Mouse (Mus musculus) kidney, embryonic 15.5 days (tissue): ENCODE data around the gene Bdkrb1. TPM values are rescaled to one million over a fixed set of nuclear protein-coding genes. Genes with fewer than 3 reads are reported as not detected.

Source experiments
- ATAC-seq: fragments of 200-750 bp; cut with Nextera tagmentation; replicated peaks from 2 replicates; pipeline ENCODE4 v1.8.0; 2017; ENCODE audit warnings: moderate TSS enrichment; ENCODE audit not compliant: low FRiP score
- H3K27ac ChIP-seq: fragments of 300-500 bp; sonication (generic); 2 replicates; pipeline ENCODE4 v1.5.1; 2015; ENCODE audit warnings: mild to moderate bottlenecking, inconsistent platforms
- H3K27me3 ChIP-seq: fragments of 300-500 bp; sonication (generic); 2 replicates; pipeline ENCODE4 v1.6.1; 2015; ENCODE audit warnings: inconsistent platforms
- H3K36me3 ChIP-seq: fragments of 300-500 bp; sonication (generic); 2 replicates; pipeline ENCODE4 v1.6.1; 2015; ENCODE audit warnings: inconsistent platforms
- H3K4me1 ChIP-seq: fragments of 300-500 bp; sonication (generic); 2 replicates; pipeline ENCODE4 v1.6.1; 2015; ENCODE audit warnings: inconsistent platforms
- H3K4me2 ChIP-seq: fragments of 300-500 bp; sonication (generic); 2 replicates; pipeline ENCODE4 v1.6.1; 2015; ENCODE audit warnings: moderate library complexity, mild to moderate bottlenecking, inconsistent platforms
- H3K4me3 ChIP-seq: fragments of 300-500 bp; sonication (generic); replicated peaks from 2 replicates; pipeline ENCODE4 v1.5.1; 2015; ENCODE audit warnings: mild to moderate bottlenecking, inconsistent platforms
- H3K9ac ChIP-seq: fragments of 300-500 bp; sonication (generic); 2 replicates; pipeline ENCODE4 v1.6.1; 2015; ENCODE audit warnings: mild to moderate bottlenecking, inconsistent platforms
- H3K9me3 ChIP-seq: fragments of 300-500 bp; sonication (generic); replicated peaks from 2 replicates; pipeline ENCODE4 v1.6.1; 2016; ENCODE audit warnings: inconsistent platforms
- WGBS: fragments of 180-500 bp; shearing (Covaris S2); methylation state at CpG from one replicate; pipeline ENCODE4 v1.1.7; 2015; ENCODE audit warnings: mixed read lengths; 5-methylcytosine and 5-hydroxymethylcytosine counted together
- polyA plus RNA-seq: library from polyadenylated mRNA; unstranded; fragments of >200 nt; fragmentation: Nextera tagmentation; extraction: Ambion mirVana; gene quantifications from 2 replicates; pipeline ENCODE4 v1.2.1, GENCODE M21; 2015

The Bdkrb1 gene
- polyA plus RNA-seq, result 0.12 TPM in 1 of 2 replicates, not detected in the other

- no peak within 1 kb of the TSS for H3K27ac ChIP-seq
- no peak within 1 kb of the TSS for H3K4me2 ChIP-seq
- H3K36me3 ChIP-seq, result no peaks in the 10 kb centered on the region
- H3K27me3 ChIP-seq, result no peaks in the 10 kb centered on the region
- H3K9me3 ChIP-seq, result no peaks in the 10 kb centered on the region
- 89% methylated on average over 11 of the region's 11 CpGs for WGBS
- no peak for ATAC-seq
- peaks cover 6% of the 10 kb centered on the region; the same call in 1 of the 2 replicates for H3K4me1 ChIP-seq
- no peak within 1 kb of the TSS for H3K4me3 ChIP-seq
- no peak within 1 kb of the TSS for H3K9ac ChIP-seq
Measured at GRCm38 (mm10) chr12:105602581-105603210, at the start of gene Bdkrb1. Gene Bdkrb1, plus strand, starts transcription at chr12:105603085.

GRCm38 (mm10) chr12:105554151-105554772 lies 48.6 kb upstream of the Bdkrb1 start:
- Histone ChIP-seq H3K9me3 (no peaks in the 10 kb centered on the region), H3K9ac (no peak overlapping the region), H3K4me2 (no peak overlapping the region), H3K36me3 (no peaks in the 10 kb centered on the region), H3K4me1 (peaks cover 36% of the 10 kb centered on the region), H3K27ac (peak overlapping the region; percentile 20; the same call in 1 of the 2 replicates), H3K4me3 (no peak overlapping the region), H3K27me3 (no peaks in the 10 kb centered on the region)
- ATAC-seq, result 0 out of 2 replicates have a peak, but pooled peaks have one; percentile 16
- WGBS, result 69% methylated on average over 8 of the region's 8 CpGs

DNA sequence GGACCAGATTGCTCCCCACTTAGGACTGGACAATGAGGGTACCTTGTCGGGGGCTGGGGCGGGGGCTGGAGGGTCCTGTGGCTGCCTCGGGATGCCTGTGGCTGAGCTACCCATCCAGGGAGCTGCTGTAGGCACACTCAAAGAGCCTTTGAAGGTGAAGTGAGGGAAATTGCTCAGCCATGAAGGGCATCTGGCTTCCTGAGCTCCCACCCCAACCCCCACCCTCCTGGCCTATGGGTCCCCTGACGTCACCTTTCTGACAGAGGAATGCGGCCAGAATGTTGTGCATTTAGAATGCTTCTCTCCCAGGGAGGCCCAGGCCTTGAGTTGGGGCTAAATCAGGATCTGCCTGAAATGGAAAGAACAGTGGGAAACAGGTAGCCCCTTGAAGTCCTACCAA lies 47.7 kb upstream of the Bdkrb1 start:
- no peak overlapping the region for H3K4me2 ChIP-seq
- 36% methylated on average over 5 of the region's 5 CpGs for WGBS
- no peaks in the 10 kb centered on the region for H3K36me3 ChIP-seq
- H3K27me3 ChIP-seq, result no peaks in the 10 kb centered on the region
- H3K9ac ChIP-seq, result no peak overlapping the region
- peak; percentile 75 for ATAC-seq
- no peak overlapping the region for H3K4me3 ChIP-seq
- peaks cover 36% of the 10 kb centered on the region for H3K4me1 ChIP-seq
- H3K27ac ChIP-seq, result peak overlapping the region; percentile 32
- H3K9me3 ChIP-seq, result no peaks in the 10 kb centered on the region

DNA sequence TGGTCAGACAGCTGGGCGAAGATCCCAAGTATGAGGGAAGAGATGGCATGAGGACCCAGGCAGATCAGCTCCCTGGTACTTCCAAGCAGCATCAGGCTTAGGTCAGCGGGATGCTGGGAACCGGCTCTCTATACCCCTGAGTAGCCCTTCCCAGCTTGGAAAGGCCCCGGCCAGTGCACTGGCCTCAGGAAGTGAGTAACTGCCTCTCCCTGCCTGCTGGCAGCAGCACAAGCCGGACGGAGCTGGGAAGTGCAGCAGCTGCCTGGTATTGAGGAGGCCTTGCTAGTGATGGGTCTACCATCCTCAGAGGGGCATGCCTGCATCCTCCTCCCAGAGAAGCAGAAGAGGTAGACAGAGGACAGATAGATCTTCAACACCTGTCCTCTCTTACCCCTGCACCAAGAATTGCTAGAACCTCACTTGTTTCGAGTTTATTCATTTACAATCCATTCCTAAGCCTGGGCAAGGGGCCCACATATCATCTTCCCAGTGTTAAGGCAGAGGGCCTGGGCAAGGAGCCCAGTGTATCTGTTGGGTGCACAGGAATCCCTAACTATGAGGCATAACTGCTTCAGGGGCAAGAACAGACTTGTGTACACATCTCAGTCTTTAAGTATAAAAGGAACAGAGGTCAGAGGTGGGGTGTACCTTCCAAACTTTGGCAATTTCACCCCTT lies 45.5 kb upstream of the Bdkrb1 start:
- H3K9me3 ChIP-seq, result no peaks in the 10 kb centered on the region
- H3K36me3 ChIP-seq, result no peaks in the 10 kb centered on the region
- no peak overlapping the region for H3K4me3 ChIP-seq
- no peak overlapping the region for H3K4me2 ChIP-seq
- H3K4me1 ChIP-seq, result peaks cover 44% of the 10 kb centered on the region
- no peak overlapping the region for H3K27ac ChIP-seq
- peaks cover 20% of the 10 kb centered on the region for H3K27me3 ChIP-seq
- no peak for ATAC-seq
- H3K9ac ChIP-seq, result no peak overlapping the region
- WGBS, result 64% methylated on average over 7 of the region's 7 CpGs

DNA sequence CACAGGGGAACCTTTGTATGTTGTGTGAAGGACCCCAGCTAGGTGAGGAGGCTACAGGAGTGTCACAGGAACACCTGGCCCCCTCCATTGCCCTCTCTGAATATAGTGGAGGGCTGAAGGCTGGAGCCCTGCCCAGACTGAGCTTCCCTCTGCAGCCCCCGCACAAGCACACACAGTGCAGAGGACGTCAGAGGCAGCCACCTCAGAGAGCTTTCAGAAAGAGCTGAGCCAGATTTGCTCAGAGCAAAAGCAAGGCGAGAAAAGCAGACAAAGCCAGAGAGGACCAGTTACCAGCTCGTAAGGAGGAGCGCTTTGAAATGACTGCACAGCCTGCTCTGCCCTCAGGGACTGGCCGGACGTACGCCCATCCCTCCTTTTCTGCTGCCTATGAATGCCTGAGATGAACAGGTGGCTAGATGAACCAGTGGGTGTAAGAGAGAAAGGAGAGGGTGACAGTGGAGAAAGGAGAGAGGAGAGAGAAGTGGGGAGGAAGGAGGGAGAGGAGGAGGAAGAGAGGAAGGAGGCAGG lies 41.8 kb upstream of the Bdkrb1 start:
- no peak for ATAC-seq
- H3K27ac ChIP-seq, result no peak overlapping the region
- no peaks in the 10 kb centered on the region for H3K9me3 ChIP-seq
- 51% methylated on average over 8 of the region's 8 CpGs for WGBS
- H3K4me3 ChIP-seq, result no peak overlapping the region
- no peaks in the 10 kb centered on the region for H3K36me3 ChIP-seq
- H3K9ac ChIP-seq, result no peak overlapping the region
- peaks cover 47% of the 10 kb centered on the region for H3K27me3 ChIP-seq
- H3K4me2 ChIP-seq, result no peak overlapping the region
- H3K4me1 ChIP-seq, result peaks cover 45% of the 10 kb centered on the region

DNA sequence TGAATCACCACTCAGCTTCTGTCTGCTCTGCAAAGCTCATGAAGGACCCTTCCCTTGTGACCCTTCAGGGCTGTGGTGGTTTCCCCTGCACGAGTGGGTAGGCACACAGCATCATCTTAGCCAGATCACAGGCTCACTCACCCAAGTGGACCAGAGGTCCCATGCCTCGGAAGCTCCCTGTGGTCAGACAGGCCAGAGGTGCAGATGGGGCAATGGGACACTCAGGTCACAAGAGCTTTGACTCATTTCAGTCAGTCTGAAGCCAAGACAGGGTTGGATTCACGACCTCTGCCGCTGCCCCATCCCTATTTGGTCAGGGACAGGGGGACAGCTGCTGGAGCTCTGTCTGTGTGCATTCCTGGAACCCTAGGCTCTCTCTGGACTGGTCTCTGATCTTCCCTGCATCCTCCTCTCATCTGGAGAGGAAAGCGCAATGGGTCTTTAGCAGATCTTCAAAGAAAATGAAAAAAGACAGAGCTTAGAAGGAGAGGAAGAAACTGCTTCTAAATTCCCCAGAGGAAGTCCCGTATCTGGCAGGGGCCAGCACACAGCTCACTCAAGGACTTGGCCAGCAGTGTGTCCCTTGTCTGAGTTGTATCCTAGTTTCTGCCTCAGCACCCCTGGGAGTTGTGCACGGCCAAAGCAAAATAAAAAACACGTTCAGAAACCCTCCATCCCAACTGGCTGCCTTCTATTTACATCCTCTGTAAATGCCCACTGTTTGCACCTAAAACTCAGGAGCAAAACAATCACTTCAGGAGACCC lies 40.6 kb upstream of the Bdkrb1 start:
- Histone ChIP-seq H3K9me3 (peaks cover 7% of the 10 kb centered on the region; the same call in 1 of the 2 replicates), H3K4me2 (peak overlapping the region; percentile 70), H3K36me3 (no peaks in the 10 kb centered on the region), H3K4me1 (peaks cover 36% of the 10 kb centered on the region), H3K9ac (peak overlapping the region; percentile 37), H3K27me3 (peaks cover 47% of the 10 kb centered on the region), H3K4me3 (peak overlapping the region; percentile 43), H3K27ac (no peak overlapping the region)
- 34% methylated on average over 8 of the region's 8 CpGs for WGBS
- peak; percentile 15; the same call in 1 of the 2 replicates for ATAC-seq

- Histone ChIP-seq H3K36me3 (no peaks in the 10 kb centered on the region), H3K27me3 (peaks cover 47% of the 10 kb centered on the region), H3K27ac (peak within 1 kb of the TSS; percentile 2; the same call in 1 of the 2 replicates), H3K9ac (peak within 1 kb of the TSS; percentile 37), H3K4me2 (peak within 1 kb of the TSS; percentile 70), H3K4me1 (peaks cover 34% of the 10 kb centered on the region), H3K4me3 (peak within 1 kb of the TSS; percentile 43), H3K9me3 (peaks cover 9% of the 10 kb centered on the region; the same call in 1 of the 2 replicates)
- WGBS, result 3% methylated on average over 25 of the region's 25 CpGs
- peak; percentile 91 for ATAC-seq
Measured at GRCm38 (mm10) chr12:105562936-105563680, 39.8 kb upstream of the Bdkrb1 start, which contains the start of gene Bdkrb2. Gene Bdkrb2, plus strand, starts transcription at chr12:105563226.

DNA sequence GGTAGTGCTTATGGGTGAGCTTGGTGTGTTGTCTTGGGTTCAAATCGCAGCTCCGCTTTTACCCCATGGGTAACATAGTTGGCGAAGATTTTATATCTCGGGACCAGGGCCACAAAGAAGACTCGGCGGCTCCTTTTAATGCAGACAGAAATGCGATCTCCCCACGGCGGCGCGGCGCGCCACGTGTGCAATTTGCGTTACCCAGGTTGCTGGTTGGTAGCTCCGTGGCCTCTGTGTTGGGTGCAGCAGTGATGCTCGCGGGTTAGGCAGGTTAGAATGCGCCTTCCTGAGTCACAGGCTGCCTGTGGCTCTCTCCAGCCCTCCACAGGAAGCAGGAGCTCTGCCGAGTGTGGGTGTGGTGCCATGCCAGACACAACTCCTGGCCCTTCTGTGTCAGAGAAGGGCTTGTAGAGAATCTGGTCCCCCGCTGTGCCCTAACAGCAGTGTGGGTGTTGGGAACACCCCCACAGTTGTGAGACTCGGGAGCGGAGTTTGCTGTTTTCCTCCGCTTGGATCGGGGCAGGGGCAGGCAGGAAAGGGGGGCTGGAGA lies 39.1 kb upstream of the Bdkrb1 start:
- H3K9me3 ChIP-seq, result peaks cover 9% of the 10 kb centered on the region; the same call in 1 of the 2 replicates
- 11% methylated on average over 25 of the region's 25 CpGs for WGBS
- no peaks in the 10 kb centered on the region for H3K36me3 ChIP-seq
- H3K4me2 ChIP-seq, result peak overlapping the region; percentile 70
- peaks cover 34% of the 10 kb centered on the region for H3K4me1 ChIP-seq
- H3K9ac ChIP-seq, result peak overlapping the region; percentile 9; the same call in 1 of the 2 replicates
- no peak for ATAC-seq
- H3K27me3 ChIP-seq, result peaks cover 47% of the 10 kb centered on the region
- no peak overlapping the region for H3K27ac ChIP-seq
- H3K4me3 ChIP-seq, result peak overlapping the region; percentile 43

DNA sequence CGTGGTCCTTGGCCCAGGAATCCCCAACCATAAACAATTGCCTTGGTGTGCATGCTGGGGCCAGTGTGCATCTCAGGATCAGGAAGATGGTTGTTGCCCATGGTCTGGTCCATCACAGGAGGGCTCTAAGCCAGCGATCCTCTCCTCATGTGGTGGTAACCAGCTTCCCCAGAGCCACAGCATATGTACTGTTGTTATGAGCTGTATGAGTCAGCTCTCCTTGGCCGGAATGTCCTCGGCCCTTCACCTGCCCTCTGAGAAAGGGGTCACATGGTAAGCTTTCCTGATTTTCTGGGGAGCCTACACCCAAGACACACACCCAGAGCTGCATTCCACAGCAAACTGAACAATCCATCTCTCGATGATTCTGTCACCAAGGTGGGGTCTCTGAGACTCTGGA lies 37.7 kb upstream of the Bdkrb1 start:
- no peak overlapping the region for H3K4me2 ChIP-seq
- WGBS, result 72% methylated on average over 5 of the region's 5 CpGs
- no peak for ATAC-seq

GRCm38 (mm10) chr12:105571867-105572266 lies 31.0 kb upstream of the Bdkrb1 start:
- H3K4me3 ChIP-seq, result no peak overlapping the region
- H3K4me1 ChIP-seq, result no peaks in the 10 kb centered on the region
- H3K9me3 ChIP-seq, result peaks cover 6% of the 10 kb centered on the region; the same call in 1 of the 2 replicates
- H3K9ac ChIP-seq, result no peak overlapping the region
- H3K4me2 ChIP-seq, result no peak overlapping the region
- no peaks in the 10 kb centered on the region for H3K36me3 ChIP-seq
- ATAC-seq, result no peak
- H3K27ac ChIP-seq, result no peak overlapping the region
- 82% methylated on average over 3 of the region's 3 CpGs for whole genome bisulfite sequencing
- H3K27me3 ChIP-seq, result no peaks in the 10 kb centered on the region

More for the DNA sequence above, 37.7 kb upstream of the Bdkrb1 start:
- H3K27me3 ChIP-seq, result peaks cover 47% of the 10 kb centered on the region
- no peaks in the 10 kb centered on the region for H3K36me3 ChIP-seq
- H3K4me3 ChIP-seq, result no peak overlapping the region
- H3K4me1 ChIP-seq, result peaks cover 34% of the 10 kb centered on the region
- no peak overlapping the region for H3K9ac ChIP-seq
- peaks cover 9% of the 10 kb centered on the region; the same call in 1 of the 2 replicates for H3K9me3 ChIP-seq
- no peak overlapping the region for H3K27ac ChIP-seq
